Mouse (Mus musculus) granulocyte monocyte progenitor cell, adult 5-6 weeks (primary cell): ENCODE measurements around the gene Hacd1. TPM values are rescaled to one million over a fixed set of nuclear protein-coding genes. Genes with fewer than 3 reads are reported as not detected.

Source experiments
- ATAC-seq: replicated peaks from 2 replicates; pipeline ENCODE4 v1.8.0; 2016; ENCODE audit warnings: mild to moderate bottlenecking, moderate TSS enrichment, inconsistent platforms; ENCODE audit not compliant: poor library complexity, severe bottlenecking
- total RNA-seq, 2 experiments: library from RNA; stranded (forward) in 1 of 2; stranded (reverse) in 1 of 2; fragments of 200-712, 200-1000 nt in 1 of 2; fragments of >200 nt in 1 of 2; fragmentation: Nextera tagmentation in 1 of 2; gene quantifications; 2 replicates each; pipeline ENCODE4 v1.2.3; 2014 to 2017

Hacd1 gene
- total RNA-seq (2014; fragmentation: Nextera tagmentation): 41.7 and 46.3 TPM in 2 replicates
- 63.6 and 82.2 TPM in 2 replicates for total RNA-seq (2017)

DNA sequence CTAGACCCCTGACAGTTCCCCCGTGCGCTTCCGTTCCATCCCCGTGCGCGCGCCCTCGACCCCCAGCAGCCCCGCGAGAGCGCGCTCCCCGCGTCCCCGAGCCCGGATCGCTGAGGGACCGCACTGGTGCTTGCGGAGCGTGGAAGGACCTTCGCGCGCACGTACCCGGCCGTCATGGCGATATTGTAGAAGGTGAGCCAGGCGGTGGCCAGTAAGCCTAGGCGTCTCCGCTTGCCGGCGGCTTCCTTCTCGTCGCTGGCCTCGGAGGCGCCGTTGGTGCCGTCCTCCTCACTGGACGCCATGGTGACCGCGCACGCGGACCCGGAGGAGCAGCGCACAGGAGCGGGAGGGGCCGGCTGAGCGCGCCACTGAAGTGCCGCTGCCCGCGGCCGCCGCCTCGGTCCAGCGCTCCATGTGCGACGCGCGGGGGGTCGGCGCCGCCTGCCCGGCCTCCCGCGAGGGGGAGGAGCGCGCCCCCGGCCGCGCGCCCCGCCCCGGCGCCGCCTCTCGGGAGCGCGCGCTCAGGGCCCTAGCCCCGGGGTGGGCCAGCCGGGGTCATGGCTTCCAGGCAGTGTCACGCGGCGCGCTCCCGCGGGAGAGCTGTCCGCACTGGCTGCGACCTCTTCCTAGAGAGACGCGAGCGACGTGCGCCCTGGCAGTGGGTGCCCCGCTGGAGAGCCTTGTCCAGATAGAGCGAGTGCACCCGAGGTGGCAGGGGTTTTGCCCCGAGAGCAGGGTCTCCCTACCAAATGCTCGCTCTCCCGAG is at the start of gene Hacd1:
TSS of gene Hacd1 (minus strand) at position 570 of the 766 bp plus-strand sequence.
- peak; percentile 79 for ATAC-seq

- no peak for ATAC-seq
Observed at GRCm38 (mm10) chr2:14103924-14104323, 48.0 kb upstream of the Hacd1 start.

GRCm38 (mm10) chr2:14102603-14103002 is 46.7 kb upstream of the Hacd1 start:
- no peak for ATAC-seq

DNA sequence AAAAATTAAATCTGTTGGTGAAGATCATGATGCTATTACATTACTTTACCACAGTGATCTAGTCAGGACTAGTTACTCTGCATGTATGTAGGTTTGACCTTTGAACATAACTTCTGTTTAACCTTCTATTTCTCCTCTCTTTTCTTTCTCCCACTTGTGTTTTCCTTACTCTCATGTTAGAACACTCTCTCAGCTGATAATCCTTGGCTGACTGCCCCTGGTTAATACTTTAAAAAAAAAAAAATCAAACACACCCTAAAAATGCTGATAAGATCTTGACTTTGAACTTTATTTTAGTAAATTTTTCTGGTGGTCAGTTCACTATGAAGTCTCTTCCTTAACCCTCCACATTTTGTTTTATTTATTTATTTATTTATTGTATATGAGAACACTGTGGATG is 44.6 kb upstream of the Hacd1 start:
- no peak for ATAC-seq

- peak; percentile 65 for ATAC-seq
Observed at GRCm38 (mm10) chr2:14078527-14078926, 22.6 kb upstream of the Hacd1 start.

DNA sequence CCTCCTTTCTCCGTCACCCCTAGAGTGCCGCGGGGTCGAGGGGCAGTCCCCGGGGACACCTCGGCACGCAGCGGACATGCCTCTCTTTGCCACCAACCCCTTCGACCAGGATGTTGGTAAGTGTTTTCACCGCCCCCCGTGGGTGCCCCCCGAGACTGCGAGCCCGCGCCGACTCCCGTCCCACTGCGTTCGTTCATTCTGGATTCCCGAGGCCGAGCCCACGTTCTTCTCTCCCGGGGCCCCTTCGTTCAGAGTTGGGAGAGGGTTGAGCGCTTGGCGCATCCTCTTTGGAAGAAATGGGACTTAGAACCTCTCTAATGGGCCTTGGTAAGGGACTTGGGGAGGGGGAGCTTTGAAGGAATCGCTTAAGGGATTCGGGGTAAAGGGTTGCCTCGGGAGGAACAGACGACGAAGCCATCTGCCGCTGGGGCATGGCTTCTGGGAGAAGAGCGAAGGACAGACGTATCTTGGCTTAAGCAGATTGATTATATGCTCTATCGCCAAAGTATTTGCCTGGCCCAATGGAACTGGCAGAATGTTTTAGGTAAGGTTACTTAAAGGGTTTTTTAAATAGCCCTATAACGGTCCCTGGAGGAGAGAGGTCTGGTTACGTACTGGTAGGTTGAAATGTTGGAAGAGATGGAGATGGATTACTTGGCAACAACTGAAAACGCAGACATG is 18.4 kb upstream of the Hacd1 start:
- ATAC-seq: no peak

GRCm38 (mm10) chr2:14073362-14074220 is 17.7 kb upstream of the Hacd1 start, which contains the start of gene Stam:
Gene Stam, plus strand, starts transcription at chr2:14074098.
- ATAC-seq: peak; percentile 87

GRCm38 (mm10) chr2:14073008-14073361 is 17.1 kb upstream of the Hacd1 start:
- peak; percentile 2; the same call in 1 of the 2 replicates for ATAC-seq

DNA sequence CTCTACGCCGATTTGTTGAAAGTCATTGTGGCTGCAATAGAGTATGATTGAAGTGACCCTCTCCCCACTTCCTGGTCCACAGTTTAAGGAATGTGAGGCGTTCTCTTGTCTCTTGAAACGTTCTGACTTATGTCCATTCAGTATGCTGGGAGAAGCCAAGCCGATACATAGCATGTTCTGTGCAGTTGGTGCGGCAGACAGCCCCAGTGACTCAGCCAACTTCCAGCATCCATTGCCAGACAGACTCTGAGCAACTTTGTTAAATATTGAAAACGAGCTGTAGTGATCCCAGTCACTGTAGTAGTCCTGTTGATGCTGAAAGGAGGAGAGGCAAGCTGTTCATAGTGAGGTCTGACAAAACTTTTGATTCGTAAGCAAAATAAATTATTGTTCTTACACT is 14.5 kb upstream of the Hacd1 start:
- no peak for ATAC-seq

- no peak for ATAC-seq
Observed at GRCm38 (mm10) chr2:14069027-14069426, 13.1 kb upstream of the Hacd1 start.

GRCm38 (mm10) chr2:14065704-14066650 is 10.0 kb upstream of the Hacd1 start:
- no peak for ATAC-seq

- peak; percentile 70 for ATAC-seq
Observed at GRCm38 (mm10) chr2:14055168-14055565, 768 bp downstream of the Hacd1 start.

GRCm38 (mm10) chr2:14054716-14055115 is 1.2 kb downstream of the Hacd1 start:
- ATAC-seq: no peak

GRCm38 (mm10) chr2:14054163-14054562 is 1.8 kb downstream of the Hacd1 start:
- no peak for ATAC-seq

- ATAC-seq: no peak
Observed at GRCm38 (mm10) chr2:14053618-14054017, 2.3 kb downstream of the Hacd1 start.

DNA sequence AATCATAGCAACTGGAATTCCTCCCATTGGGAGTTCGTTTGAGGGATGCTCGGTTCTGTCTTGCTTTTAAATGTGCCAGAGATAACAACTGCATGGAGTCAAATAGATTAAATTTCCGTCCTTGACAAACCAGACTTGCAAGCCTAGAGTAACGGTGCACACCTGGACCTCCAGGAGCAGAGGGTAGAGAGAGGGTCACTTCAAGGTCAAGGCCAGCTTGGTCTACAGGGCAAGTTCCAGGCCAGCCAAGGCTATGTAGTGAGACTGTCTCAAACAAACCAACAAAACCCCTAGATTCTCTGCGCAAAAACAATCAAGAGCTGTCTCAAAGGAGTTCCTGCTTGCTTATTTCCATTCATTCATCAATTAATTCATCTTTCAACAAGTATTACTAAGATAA is 7.1 kb downstream of the Hacd1 start:
- no peak for ATAC-seq

GRCm38 (mm10) chr2:14048381-14048780 is 7.6 kb downstream of the Hacd1 start:
- ATAC-seq: peak; percentile 95

DNA sequence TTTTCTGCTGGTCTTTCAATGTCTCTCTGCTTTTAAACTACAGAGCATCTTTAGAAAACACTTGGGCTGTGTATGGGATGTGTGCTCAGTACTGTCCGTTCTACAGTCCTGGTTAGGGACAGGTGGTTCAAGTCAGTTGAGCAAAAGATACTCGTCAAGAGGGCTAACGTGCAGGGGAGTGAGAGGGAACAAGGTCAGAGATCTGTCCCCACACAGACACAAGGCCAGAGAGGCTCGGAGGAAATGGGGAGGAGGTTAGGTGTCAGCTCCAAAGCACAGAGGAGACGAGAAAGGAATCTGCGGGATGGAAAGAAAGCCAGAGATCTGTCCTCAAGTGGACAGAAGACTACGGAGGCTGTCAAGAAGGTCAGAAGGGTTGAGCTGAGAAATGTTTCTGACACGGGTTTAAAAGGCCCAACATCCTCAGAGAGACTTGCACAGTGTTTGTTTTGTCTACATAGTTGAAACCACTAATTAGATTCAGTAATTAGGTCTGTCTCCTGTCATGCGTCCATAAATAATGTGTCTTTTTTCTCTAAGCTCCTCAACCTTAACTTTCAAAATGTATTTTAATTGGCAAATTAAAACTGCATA is 12.3 kb downstream of the Hacd1 start:
- ATAC-seq: no peak

DNA sequence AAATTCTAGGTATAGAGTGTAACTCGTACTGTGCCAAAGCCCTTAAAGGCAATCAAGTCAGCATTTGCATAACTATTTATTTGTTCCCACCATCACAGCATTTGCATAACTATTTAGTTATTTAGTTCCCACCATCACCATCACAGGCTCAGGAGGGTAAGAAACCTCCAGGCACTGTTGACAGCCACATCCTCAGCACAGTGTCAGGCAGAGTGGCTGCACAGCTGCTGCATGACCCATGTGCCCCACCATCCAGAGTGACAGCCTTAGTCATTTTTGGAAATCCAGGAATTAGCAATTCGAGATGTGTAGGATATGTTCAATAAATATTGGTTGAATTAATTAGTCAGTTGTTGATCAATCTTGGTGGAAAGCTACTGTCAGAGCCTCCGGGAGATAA is 12.9 kb downstream of the Hacd1 start:
- ATAC-seq: no peak
